Mouse (Mus musculus): Measurements from ENCODE around the gene Golm1. TPM values are rescaled to one million over a fixed set of nuclear protein-coding genes. Genes with fewer than 3 reads are reported as not detected.
A peak's percentile ranks its signal among the peaks of the same experiment; 100 is the strongest.
"Not testable (repeated sequence)": the region's sequence is repeated elsewhere in the genome, so short reads cannot be mapped to it uniquely, and the experiment has no call there.

Gene Golm1
- polyA plus RNA-seq (2015; fragmentation: Nextera tagmentation; extraction: Ambion mirVana): 23.0 and 30.7 TPM in 2 replicates

GRCm38 (mm10) chr13:59675151-59676011 is at the start of gene Golm1:
Gene Golm1 (minus strand): TSS chr13:59675811.
- Histone ChIP-seq H3K9me3 (no peaks in the 10 kb centered on the region), H3K4me2 (peak within 1 kb of the TSS; percentile 76), H3K4me1 (replicated peaks) (peaks cover 26% of the 10 kb centered on the region), H3K27me3 (no peaks in the 10 kb centered on the region), H3K9ac (peak within 1 kb of the TSS; percentile 63), H3K4me3 (peak within 1 kb of the TSS; percentile 72), H3K27ac (replicated peaks) (peak within 1 kb of the TSS; percentile 71), H3K36me3 (no peaks in the 10 kb centered on the region)
- peak; percentile 54 for ATAC-seq (ENCODE audit: low FRiP score, low read depth)
- under 1% methylated on average over 46 of the region's 61 CpGs for WGBS

GRCm38 (mm10) chr13:59722089-59722488 is 46.5 kb upstream of the Golm1 start:
- 93% methylated on average over 1 of the region's 1 CpGs for WGBS
- not testable (repeated sequence) for H3K9me3 ChIP-seq; H3K4me3 ChIP-seq; H3K36me3 ChIP-seq; H3K9ac ChIP-seq; H3K27me3 ChIP-seq; H3K4me1 ChIP-seq (replicated peaks); H3K27ac ChIP-seq (replicated peaks); H3K4me2 ChIP-seq; ATAC-seq (ENCODE audit: low FRiP score, low read depth)

DNA sequence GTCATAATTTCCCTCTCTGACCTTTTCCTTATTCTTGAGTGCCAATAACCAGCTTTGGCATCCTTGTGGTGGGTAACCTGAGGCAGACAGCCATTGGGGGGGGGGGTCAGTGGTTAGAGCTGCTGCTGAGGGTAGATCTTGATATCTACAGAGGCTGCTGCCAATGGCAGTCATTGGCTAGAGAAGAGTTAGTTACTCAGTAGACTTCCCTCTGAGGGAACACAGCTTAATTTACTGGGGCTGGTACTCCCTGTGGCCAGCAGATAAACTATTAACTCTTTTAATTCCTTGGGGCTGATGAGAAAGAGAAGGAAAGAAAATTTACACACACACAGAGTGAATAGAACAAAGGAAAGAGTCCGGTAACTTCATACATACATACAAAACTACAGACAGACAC is 43.9 kb upstream of the Golm1 start:
- Histone ChIP-seq H3K4me2 (no peak overlapping the region), H3K4me1 (replicated peaks) (no peaks in the 10 kb centered on the region; the same call in 1 of the 2 replicates), H3K27ac (replicated peaks) (no peak overlapping the region), H3K4me3 (no peak overlapping the region), H3K36me3 (no peaks in the 10 kb centered on the region), H3K9me3 (no peaks in the 10 kb centered on the region), H3K9ac (no peak overlapping the region), H3K27me3 (no peaks in the 10 kb centered on the region)
- 89% methylated on average over 1 of the region's 1 CpGs for WGBS
- ATAC-seq (ENCODE audit: low FRiP score, low read depth): no peak

GRCm38 (mm10) chr13:59718857-59719440 is 43.3 kb upstream of the Golm1 start:
- H3K4me3 ChIP-seq; ATAC-seq (ENCODE audit: low FRiP score, low read depth); H3K27me3 ChIP-seq; H3K9ac ChIP-seq; H3K27ac ChIP-seq (replicated peaks); H3K4me1 ChIP-seq (replicated peaks); H3K36me3 ChIP-seq; H3K9me3 ChIP-seq; H3K4me2 ChIP-seq: not testable (repeated sequence)
- 36% methylated on average over 6 of the region's 6 CpGs for WGBS

DNA sequence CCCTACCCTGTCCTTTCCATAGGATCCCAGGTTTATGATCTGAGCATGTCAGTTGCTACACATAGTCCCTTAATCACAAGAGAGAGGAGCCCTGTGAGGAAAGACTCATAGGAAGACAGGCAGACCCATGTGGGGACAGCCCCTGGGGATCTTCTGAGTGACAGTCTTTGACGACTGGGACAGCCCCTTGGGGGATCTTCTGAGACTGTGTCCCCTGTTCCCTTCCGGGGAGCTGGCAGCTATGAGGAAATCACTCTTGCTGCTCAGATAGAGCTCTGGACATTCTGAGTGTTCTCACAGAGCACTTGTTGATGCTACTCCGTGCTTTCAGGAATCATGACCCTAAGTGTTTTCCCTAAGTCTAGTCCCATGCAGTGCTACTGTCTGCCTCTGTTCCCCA is 38.1 kb upstream of the Golm1 start:
- Histone ChIP-seq H3K36me3 (no peaks in the 10 kb centered on the region), H3K4me1 (replicated peaks) (no peaks in the 10 kb centered on the region), H3K4me2 (no peak overlapping the region), H3K9me3 (no peaks in the 10 kb centered on the region), H3K27ac (replicated peaks) (no peak overlapping the region), H3K4me3 (no peak overlapping the region), H3K9ac (no peak overlapping the region), H3K27me3 (no peaks in the 10 kb centered on the region)
- WGBS: 42% methylated on average over 3 of the region's 3 CpGs
- no peak for ATAC-seq (ENCODE audit: low FRiP score, low read depth)

GRCm38 (mm10) chr13:59711984-59712383 is 36.4 kb upstream of the Golm1 start, which contains the start of gene Spata31d1b:
Gene Spata31d1b (plus strand): TSS chr13:59712284.
- not testable (repeated sequence) for H3K4me3 ChIP-seq; H3K9me3 ChIP-seq; H3K27me3 ChIP-seq; H3K36me3 ChIP-seq; H3K4me1 ChIP-seq (replicated peaks); ATAC-seq (ENCODE audit: low FRiP score, low read depth); H3K27ac ChIP-seq (replicated peaks); H3K4me2 ChIP-seq; H3K9ac ChIP-seq
- 65% methylated on average over 3 of the region's 3 CpGs for WGBS

- H3K27ac ChIP-seq (replicated peaks): no peak within 1 kb of the TSS
- H3K4me3 ChIP-seq: no peak within 1 kb of the TSS
- H3K9me3 ChIP-seq: no peaks in the 10 kb centered on the region
- no peaks in the 10 kb centered on the region for H3K4me1 ChIP-seq (replicated peaks)
- H3K36me3 ChIP-seq: no peaks in the 10 kb centered on the region
- ATAC-seq (ENCODE audit: low FRiP score, low read depth): no peak
- H3K4me2 ChIP-seq: no peak within 1 kb of the TSS
- no peaks in the 10 kb centered on the region for H3K27me3 ChIP-seq
- 95% methylated on average over 15 of the region's 15 CpGs for WGBS
- H3K9ac ChIP-seq: no peak within 1 kb of the TSS
Observed at GRCm38 (mm10) chr13:59710230-59710629, 34.6 kb upstream of the Golm1 start, which contains the start of gene Spata31d1a. Gene Spata31d1a (minus strand): TSS chr13:59710330.

GRCm38 (mm10) chr13:59704562-59704961 is 29.0 kb upstream of the Golm1 start:
- no peak overlapping the region for H3K4me2 ChIP-seq
- H3K27me3 ChIP-seq: no peaks in the 10 kb centered on the region
- WGBS: 58% methylated on average over 12 of the region's 12 CpGs
- H3K36me3 ChIP-seq: no peaks in the 10 kb centered on the region
- no peak overlapping the region for H3K27ac ChIP-seq (replicated peaks)
- ATAC-seq (ENCODE audit: low FRiP score, low read depth): no peak
- no peaks in the 10 kb centered on the region for H3K9me3 ChIP-seq
- H3K9ac ChIP-seq: no peak overlapping the region
- no peak overlapping the region for H3K4me3 ChIP-seq
- no peaks in the 10 kb centered on the region for H3K4me1 ChIP-seq (replicated peaks)

DNA sequence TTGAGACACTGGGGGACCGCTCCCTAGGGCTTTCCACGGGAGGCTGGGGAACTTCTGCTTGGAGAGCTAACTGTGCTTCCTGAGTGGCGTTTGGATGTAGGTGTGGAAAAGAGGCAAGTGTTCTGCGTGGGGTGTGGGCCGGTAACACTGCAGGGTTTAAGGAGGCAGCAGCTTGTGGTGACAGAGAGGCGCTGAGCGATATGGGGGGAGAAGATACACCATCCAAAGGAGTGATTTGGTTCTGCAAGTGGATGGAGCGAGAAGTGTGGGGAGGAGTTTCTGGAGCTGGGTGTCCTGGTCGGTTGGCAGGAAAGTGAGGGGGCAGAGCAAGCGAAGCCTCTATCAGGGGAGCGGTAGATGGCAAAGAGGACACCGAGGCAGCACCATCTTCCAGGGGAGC is 27.9 kb upstream of the Golm1 start:
- no peaks in the 10 kb centered on the region for H3K4me1 ChIP-seq (replicated peaks)
- H3K27ac ChIP-seq (replicated peaks): no peak overlapping the region
- H3K9ac ChIP-seq: no peak overlapping the region
- H3K9me3 ChIP-seq: no peaks in the 10 kb centered on the region
- H3K4me2 ChIP-seq: no peak overlapping the region
- H3K36me3 ChIP-seq: no peaks in the 10 kb centered on the region
- no peak overlapping the region for H3K4me3 ChIP-seq
- ATAC-seq (ENCODE audit: low FRiP score, low read depth): no peak
- H3K27me3 ChIP-seq: no peaks in the 10 kb centered on the region
- 87% methylated on average over 12 of the region's 12 CpGs for WGBS

DNA sequence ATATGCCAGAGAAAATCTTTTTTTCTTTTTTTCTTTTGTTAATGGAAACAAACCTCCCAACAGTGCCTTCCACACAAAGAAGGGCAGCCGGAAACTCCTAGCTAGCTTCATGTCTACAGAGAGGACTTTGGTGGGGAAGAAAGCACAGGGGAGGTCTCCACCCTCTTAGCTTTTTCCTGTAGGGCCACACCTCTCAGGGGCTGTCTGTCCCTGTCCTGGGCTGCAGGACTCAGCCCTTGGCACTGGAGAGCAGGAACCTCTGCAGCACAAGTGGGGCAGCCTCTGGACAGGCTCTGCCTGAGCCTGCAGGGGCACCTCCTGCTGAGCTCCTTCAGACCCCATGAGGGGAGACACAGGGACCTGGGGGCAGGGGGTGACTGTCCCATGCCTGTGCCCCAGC is 24.5 kb upstream of the Golm1 start:
- H3K27ac ChIP-seq (replicated peaks); H3K9me3 ChIP-seq; H3K4me3 ChIP-seq; H3K4me1 ChIP-seq (replicated peaks); H3K36me3 ChIP-seq; H3K9ac ChIP-seq; H3K27me3 ChIP-seq; ATAC-seq (ENCODE audit: low FRiP score, low read depth); H3K4me2 ChIP-seq: not testable (repeated sequence)
- WGBS: 56% methylated on average over 1 of the region's 1 CpGs

- Histone ChIP-seq H3K27me3 (no peaks in the 10 kb centered on the region), H3K9me3 (no peaks in the 10 kb centered on the region), H3K4me3 (no peak overlapping the region), H3K4me2 (no peak overlapping the region), H3K9ac (no peak overlapping the region), H3K36me3 (no peaks in the 10 kb centered on the region), H3K27ac (replicated peaks) (no peak overlapping the region), H3K4me1 (replicated peaks) (no peaks in the 10 kb centered on the region)
- no peak for ATAC-seq (ENCODE audit: low FRiP score, low read depth)
- WGBS: 89% methylated on average over 8 of the region's 8 CpGs
Observed at GRCm38 (mm10) chr13:59699131-59699530, 23.5 kb upstream of the Golm1 start.

- 88% methylated on average over 7 of the region's 7 CpGs for WGBS
- Histone ChIP-seq H3K9ac (no peak overlapping the region), H3K27ac (replicated peaks) (no peak overlapping the region), H3K4me3 (no peak overlapping the region), H3K36me3 (no peaks in the 10 kb centered on the region), H3K9me3 (no peaks in the 10 kb centered on the region), H3K4me2 (no peak overlapping the region), H3K4me1 (replicated peaks) (no peaks in the 10 kb centered on the region), H3K27me3 (no peaks in the 10 kb centered on the region)
- no peak for ATAC-seq (ENCODE audit: low FRiP score, low read depth)
Observed at GRCm38 (mm10) chr13:59695781-59696180, 20.2 kb upstream of the Golm1 start.

All from hindbrain, embryonic 15.5 days (tissue).